In the genomic region with DNA sequence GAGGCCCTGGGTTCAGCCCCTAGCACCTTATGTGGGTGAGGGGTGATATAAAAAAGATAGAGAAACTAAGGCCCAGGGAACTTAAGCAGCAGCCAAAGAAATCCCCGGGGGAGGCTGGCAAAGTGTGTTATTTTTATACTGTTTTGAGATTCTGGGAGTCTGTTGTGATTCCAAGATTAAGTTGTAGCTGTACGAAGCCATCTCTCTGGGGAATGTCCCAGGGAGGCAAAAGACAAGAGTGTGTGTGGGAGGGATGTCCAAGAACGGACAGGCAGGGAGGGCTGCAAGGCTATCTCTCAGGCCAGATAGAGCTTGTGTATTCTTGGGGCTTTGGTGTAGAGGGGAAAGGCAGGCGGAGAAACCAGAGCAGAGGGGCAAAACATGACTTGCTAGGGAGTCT, we compare ENCODE assay signal across 14 mouse cellular contexts. TPM values are rescaled to one million over a fixed set of nuclear protein-coding genes. Genes with fewer than 3 reads are reported as not detected.
A peak's percentile ranks its signal among the peaks of the same experiment; 100 is the strongest.
DNase-seq lines count a peak whose midpoint lies in the region; ATAC-seq lines count a peak whose summit lies in the region.
"Had no signal": no experiment of that assay in that cellular context is flagged by ENCODE, and none has a peak within 500 bp of the region (broad histone marks: within the 10 kb centered on the region; RNA-seq: fewer than 3 reads in every experiment).

No protein-coding gene starts in this region.

- H3K36me3 ChIP-seq in heart, embryonic 13.5 days = no peaks in the 10 kb centered on the region
- no peaks in the 10 kb centered on the region for H3K36me3 ChIP-seq in midbrain, embryonic 11.5 days (ENCODE audit: control insufficient read depth, insufficient read depth, low read length)
- H3K36me3 ChIP-seq in midbrain, embryonic 10.5 days = no peaks in the 10 kb centered on the region
- H3K36me3 ChIP-seq: forebrain, embryonic 10.5 days; limb, embryonic 15.5 days; liver, embryonic 15.5 days; midbrain, embryonic 12.5 days had no signal

- no peak overlapping the region for H3K4me3 ChIP-seq in heart, embryonic 13.5 days
- H3K4me3 ChIP-seq in midbrain, embryonic 11.5 days (ENCODE audit: low read depth, low read length) = no peak overlapping the region
- H3K4me3 ChIP-seq in midbrain, embryonic 10.5 days = no peak overlapping the region
- H3K4me3 ChIP-seq: limb, embryonic 15.5 days; liver, embryonic 15.5 days; midbrain, embryonic 12.5 days had no signal

- no peaks in the 10 kb centered on the region for H3K27me3 ChIP-seq in heart, embryonic 13.5 days (replicated peaks)
- H3K27me3 ChIP-seq in midbrain, embryonic 11.5 days (ENCODE audit: control insufficient read depth, insufficient read depth, low read length) = no peaks in the 10 kb centered on the region
- H3K27me3 ChIP-seq in midbrain, embryonic 10.5 days (ENCODE audit: low read depth, poor library complexity, severe bottlenecking) = no peaks in the 10 kb centered on the region
- H3K27me3 ChIP-seq: limb, embryonic 15.5 days; liver, embryonic 15.5 days; midbrain, embryonic 12.5 days; Patski had no signal

- no peak overlapping the region for H3K27ac ChIP-seq in heart, embryonic 13.5 days (replicated peaks)
- no peak overlapping the region for H3K27ac ChIP-seq in midbrain, embryonic 11.5 days (ENCODE audit: low read depth, low read length)
- H3K27ac ChIP-seq in midbrain, embryonic 10.5 days (replicated peaks) = no peak overlapping the region
- H3K27ac ChIP-seq: forebrain, embryonic 10.5 days; hindbrain, embryonic 14.5 days; limb, embryonic 15.5 days; liver, embryonic 15.5 days; macrophage; midbrain, embryonic 12.5 days had no signal

- H3K4me2 ChIP-seq in heart, embryonic 13.5 days = no peak overlapping the region
- no peak overlapping the region for H3K4me2 ChIP-seq in midbrain, embryonic 11.5 days
- H3K4me2 ChIP-seq: limb, embryonic 15.5 days; liver, embryonic 15.5 days had no signal

- ATAC-seq in heart, embryonic 13.5 days (ENCODE audit: extremely low read depth, insufficient number of reproducible peaks, low FRiP score, low TSS enrichment) = no peak
- no peak for ATAC-seq in midbrain, embryonic 11.5 days (ENCODE audit: low FRiP score)

- peaks cover 30% of the 10 kb centered on the region for H3K4me1 ChIP-seq in heart, embryonic 13.5 days
- no peaks in the 10 kb centered on the region for H3K4me1 ChIP-seq in midbrain, embryonic 11.5 days (ENCODE audit: control insufficient read depth, insufficient read depth, low read length)
- peaks cover 11% of the 10 kb centered on the region for H3K4me1 ChIP-seq in midbrain, embryonic 10.5 days

- H3K9me3 ChIP-seq in heart, embryonic 13.5 days = no peaks in the 10 kb centered on the region
- H3K9me3 ChIP-seq in midbrain, embryonic 11.5 days (ENCODE audit: control insufficient read depth, low read length) = no peaks in the 10 kb centered on the region
- H3K9me3 ChIP-seq in midbrain, embryonic 10.5 days (replicated peaks) = no peaks in the 10 kb centered on the region
- H3K9me3 ChIP-seq: forebrain, embryonic 10.5 days; limb, embryonic 15.5 days; liver, embryonic 15.5 days; midbrain, embryonic 12.5 days had no signal

- 40% methylated on average over 4 of the region's 4 CpGs for WGBS in heart, embryonic 13.5 days
- WGBS in midbrain, embryonic 11.5 days = 69% methylated on average over 4 of the region's 4 CpGs
- 82% methylated on average over 4 of the region's 4 CpGs for WGBS in midbrain, embryonic 10.5 days

- no peak for DNase-seq in heart, postnatal 25 days (ENCODE audit: low spot score)
- DNase-seq in midbrain, embryonic 11.5 days (ENCODE audit: low spot score, missing footprints) = peak; percentile 47
- DNase-seq in midbrain, embryonic 10.5 days (ENCODE audit: low spot score) = no peak
- peak; percentile 17 for DNase-seq in brain, adult 2 months (ENCODE audit: low read depth, low spot score)
- DNase-seq in layer of hippocampus, postnatal 10 days (ENCODE audit: low spot score in 2 of 2) = no peak
- no peak for DNase-seq in adrenal gland, postnatal 25 days

- intact Hi-C loops in heart, postnatal 25 days (cut with DNase I) = loop anchor here (1.0 to 5.0 kb wide), 2 partner anchors 48 to 117 kb away; a partner anchor contains a TSS

- peak overlapping the region; percentile 25; the same call in 1 of the 2 replicates for H3K9ac ChIP-seq in heart, embryonic 13.5 days
- no peak overlapping the region for H3K9ac ChIP-seq in midbrain, embryonic 11.5 days (ENCODE audit: low read length)
- H3K9ac ChIP-seq: hindbrain, embryonic 14.5 days; limb, embryonic 15.5 days; liver, embryonic 15.5 days; midbrain, embryonic 12.5 days had no signal

RNA-seq across cellular contexts. Expression of a gene that starts 11.9 kb away (rescaled TPM):
- polyA plus RNA-seq in heart, embryonic 13.5 days (2015; fragmentation: Nextera tagmentation; extraction: Ambion mirVana) = 2.7 and 3.0 TPM in 2 replicates
- total RNA-seq in heart, postnatal 25 days (2021) = 1 to 10 TPM; 5.8 to 6.3 TPM
- polyA plus RNA-seq in midbrain, embryonic 11.5 days (2014; fragmentation: Nextera tagmentation; extraction: Ambion mirVana) = 0.10 TPM in 1 of 2 replicates, not detected in the other
- 0.25 and 0.34 TPM in 2 replicates for polyA plus RNA-seq in midbrain, embryonic 10.5 days (2016; fragmentation: Nextera tagmentation; extraction: Ambion mirVana)
- 1 to 10 TPM; 2.6 to 4.0 TPM for total RNA-seq in layer of hippocampus, postnatal 10 days (2021)
- 2.5 and 2.9 TPM in 2 replicates for total RNA-seq in adrenal gland, postnatal 25 days (2021)

RNA-seq across cellular contexts. Expression of a gene that starts 16.3 kb away (rescaled TPM):
- polyA plus RNA-seq in heart, embryonic 13.5 days (2015; fragmentation: Nextera tagmentation; extraction: Ambion mirVana) = 47.3 and 48.6 TPM in 2 replicates
- 10 to 100 TPM; 78.6 to 99.4 TPM for total RNA-seq in heart, postnatal 25 days (2021)
- polyA plus RNA-seq in midbrain, embryonic 11.5 days (2014; fragmentation: Nextera tagmentation; extraction: Ambion mirVana) = 17.4 and 21.8 TPM in 2 replicates
- 16.5 and 21.6 TPM in 2 replicates for polyA plus RNA-seq in midbrain, embryonic 10.5 days (2016; fragmentation: Nextera tagmentation; extraction: Ambion mirVana)
- total RNA-seq in layer of hippocampus, postnatal 10 days (2021) = 10 to 100 TPM; 43.2 to 44.9 TPM
- 27.4 and 32.1 TPM in 2 replicates for total RNA-seq in adrenal gland, postnatal 25 days (2021)

RNA-seq across cellular contexts. Expression of a gene that starts 50.2 kb away (rescaled TPM):
- polyA plus RNA-seq in heart, embryonic 13.5 days (2015; fragmentation: Nextera tagmentation; extraction: Ambion mirVana) = 38.1 and 38.8 TPM in 2 replicates
- total RNA-seq in heart, postnatal 25 days (2021) = 10 to 100 TPM; 77.8 TPM
- polyA plus RNA-seq in midbrain, embryonic 11.5 days (2014; fragmentation: Nextera tagmentation; extraction: Ambion mirVana) = 69.2 and 74.2 TPM in 2 replicates
- 55.2 and 61.8 TPM in 2 replicates for polyA plus RNA-seq in midbrain, embryonic 10.5 days (2016; fragmentation: Nextera tagmentation; extraction: Ambion mirVana)
- 100 to 1,000 TPM; 122 to 129 TPM for total RNA-seq in layer of hippocampus, postnatal 10 days (2021)
- 116 and 128 TPM in 2 replicates for total RNA-seq in adrenal gland, postnatal 25 days (2021)

Comparison
In these comparisons a context has a peak if more than half of its experiments do, and no peak if none do; other contexts are left out.
1. DNase-seq: peak in midbrain, embryonic 11.5 days (single experiment) and brain, adult 2 months (single experiment); none in heart, postnatal 25 days (single experiment), midbrain, embryonic 10.5 days (single experiment), layer of hippocampus, postnatal 10 days (0 of 2) and adrenal gland, postnatal 25 days (single experiment).